Mouse (Mus musculus): Measurements from ENCODE around the gene Gm5426. TPM values are rescaled to one million over a fixed set of nuclear protein-coding genes. Genes with fewer than 3 reads are reported as not detected.

The Gm5426 gene
- polyA plus RNA-seq, 1 experiment from 2014 or later = not detected

- no peak overlapping the region for H3K4me3 ChIP-seq
- H3K36me3 ChIP-seq (replicated peaks) = no peaks in the 10 kb centered on the region
- no peak overlapping the region for H3K27ac ChIP-seq
- H3K4me1 ChIP-seq = 0 out of 2 replicates have a peak, but pooled peaks cover 16% of the 10 kb centered on the region
- no peaks in the 10 kb centered on the region for H3K9me3 ChIP-seq
- WGBS = 92% methylated on average over 12 of the region's 12 CpGs
- H3K4me2 ChIP-seq = no peak overlapping the region
- no peaks in the 10 kb centered on the region for H3K27me3 ChIP-seq (replicated peaks)
- ATAC-seq (replicated peaks) = no peak
- no peak overlapping the region for H3K9ac ChIP-seq
Observed at GRCm38 (mm10) chr10:96150401-96151116, 14.2 kb downstream of the Gm5426 start.

- ATAC-seq (replicated peaks) = peak; percentile 74
- H3K4me2 ChIP-seq = no peak overlapping the region
- 15% methylated on average over 5 of the region's 5 CpGs for WGBS
- no peaks in the 10 kb centered on the region for H3K27me3 ChIP-seq (replicated peaks)
- no peaks in the 10 kb centered on the region for H3K9me3 ChIP-seq
- H3K27ac ChIP-seq = peak overlapping the region; percentile 29; the same call in 1 of the 2 replicates
- H3K4me3 ChIP-seq = no peak overlapping the region
- H3K4me1 ChIP-seq = 0 out of 2 replicates have a peak, but pooled peaks cover 11% of the 10 kb centered on the region
- H3K9ac ChIP-seq = no peak overlapping the region
- H3K36me3 ChIP-seq (replicated peaks) = no peaks in the 10 kb centered on the region
Observed at GRCm38 (mm10) chr10:96153315-96153714, 16.9 kb downstream of the Gm5426 start.

- H3K4me3 ChIP-seq = no peak overlapping the region
- H3K27ac ChIP-seq = no peak overlapping the region
- H3K36me3 ChIP-seq (replicated peaks) = no peaks in the 10 kb centered on the region
- H3K27me3 ChIP-seq (replicated peaks) = no peaks in the 10 kb centered on the region
- H3K9ac ChIP-seq = no peak overlapping the region
- no peaks in the 10 kb centered on the region for H3K9me3 ChIP-seq
- ATAC-seq (replicated peaks) = no peak
- no peaks in the 10 kb centered on the region for H3K4me1 ChIP-seq
- WGBS = 91% methylated on average over 7 of the region's 7 CpGs
- no peak overlapping the region for H3K4me2 ChIP-seq
Observed at GRCm38 (mm10) chr10:96162975-96163706, 26.7 kb downstream of the Gm5426 start.

- no peaks in the 10 kb centered on the region for H3K9me3 ChIP-seq
- no peaks in the 10 kb centered on the region for H3K36me3 ChIP-seq (replicated peaks)
- no peaks in the 10 kb centered on the region for H3K4me1 ChIP-seq
- WGBS = 93% methylated on average over 4 of the region's 4 CpGs
- no peak overlapping the region for H3K4me2 ChIP-seq
- no peak for ATAC-seq (replicated peaks)
- H3K27ac ChIP-seq = no peak overlapping the region
- H3K9ac ChIP-seq = no peak overlapping the region
- H3K4me3 ChIP-seq = no peak overlapping the region
- H3K27me3 ChIP-seq (replicated peaks) = no peaks in the 10 kb centered on the region
Observed at GRCm38 (mm10) chr10:96163791-96164190, 27.4 kb downstream of the Gm5426 start.

GRCm38 (mm10) chr10:96165260-96165659 lies 28.9 kb downstream of the Gm5426 start:
- no peak for ATAC-seq (replicated peaks)
- WGBS = 83% methylated on average over 4 of the region's 4 CpGs
- Histone ChIP-seq H3K9me3 (no peaks in the 10 kb centered on the region), H3K27ac (no peak overlapping the region), H3K9ac (no peak overlapping the region), H3K4me1 (no peaks in the 10 kb centered on the region), H3K4me2 (no peak overlapping the region), H3K36me3 (replicated peaks) (no peaks in the 10 kb centered on the region), H3K4me3 (no peak overlapping the region), H3K27me3 (replicated peaks) (no peaks in the 10 kb centered on the region)

GRCm38 (mm10) chr10:96168998-96169397 lies 32.6 kb downstream of the Gm5426 start:
- H3K27ac ChIP-seq = no peak overlapping the region
- no peak overlapping the region for H3K4me3 ChIP-seq
- no peak for ATAC-seq (replicated peaks)
- H3K27me3 ChIP-seq (replicated peaks) = no peaks in the 10 kb centered on the region
- 88% methylated on average over 4 of the region's 4 CpGs for WGBS
- no peak overlapping the region for H3K9ac ChIP-seq
- no peaks in the 10 kb centered on the region for H3K9me3 ChIP-seq
- no peak overlapping the region for H3K4me2 ChIP-seq
- H3K36me3 ChIP-seq (replicated peaks) = no peaks in the 10 kb centered on the region
- H3K4me1 ChIP-seq = no peaks in the 10 kb centered on the region

- Histone ChIP-seq H3K4me2 (no peak overlapping the region), H3K9ac (no peak overlapping the region), H3K9me3 (no peaks in the 10 kb centered on the region), H3K4me3 (no peak overlapping the region), H3K27ac (no peak overlapping the region), H3K36me3 (replicated peaks) (no peaks in the 10 kb centered on the region), H3K4me1 (no peaks in the 10 kb centered on the region), H3K27me3 (replicated peaks) (no peaks in the 10 kb centered on the region)
- ATAC-seq (replicated peaks) = no peak
Observed at GRCm38 (mm10) chr10:96171546-96171945, 35.1 kb downstream of the Gm5426 start.

- 81% methylated on average over 4 of the region's 4 CpGs for WGBS
- no peak overlapping the region for H3K9ac ChIP-seq
- ATAC-seq (replicated peaks) = no peak
Observed at GRCm38 (mm10) chr10:96172964-96173363, 36.6 kb downstream of the Gm5426 start.

GRCm38 (mm10) chr10:96173771-96174170 lies 37.4 kb downstream of the Gm5426 start:
- H3K4me1 ChIP-seq = no peaks in the 10 kb centered on the region
- no peaks in the 10 kb centered on the region for H3K9me3 ChIP-seq
- no peak overlapping the region for H3K27ac ChIP-seq
- WGBS = 76% methylated on average over 10 of the region's 10 CpGs
- H3K9ac ChIP-seq = no peak overlapping the region
- ATAC-seq (replicated peaks) = no peak
- no peak overlapping the region for H3K4me3 ChIP-seq
- no peaks in the 10 kb centered on the region for H3K27me3 ChIP-seq (replicated peaks)
- H3K4me2 ChIP-seq = no peak overlapping the region
- no peaks in the 10 kb centered on the region for H3K36me3 ChIP-seq (replicated peaks)

More at GRCm38 (mm10) chr10:96172964-96173363, 36.6 kb downstream of the Gm5426 start:
- Histone ChIP-seq H3K27ac (no peak overlapping the region), H3K4me1 (no peaks in the 10 kb centered on the region), H3K4me3 (no peak overlapping the region), H3K36me3 (replicated peaks) (no peaks in the 10 kb centered on the region), H3K27me3 (replicated peaks) (no peaks in the 10 kb centered on the region), H3K4me2 (no peak overlapping the region), H3K9me3 (no peaks in the 10 kb centered on the region)

- no peaks in the 10 kb centered on the region for H3K36me3 ChIP-seq (replicated peaks)
- 92% methylated on average over 6 of the region's 6 CpGs for WGBS
Observed at GRCm38 (mm10) chr10:96176916-96177315, 40.5 kb downstream of the Gm5426 start.

GRCm38 (mm10) chr10:96180554-96181397 lies 44.4 kb downstream of the Gm5426 start:
- Histone ChIP-seq H3K4me3 (no peak overlapping the region), H3K36me3 (replicated peaks) (no peaks in the 10 kb centered on the region), H3K9me3 (no peaks in the 10 kb centered on the region), H3K27me3 (replicated peaks) (no peaks in the 10 kb centered on the region), H3K9ac (no peak overlapping the region), H3K4me2 (no peak overlapping the region), H3K27ac (no peak overlapping the region), H3K4me1 (no peaks in the 10 kb centered on the region)
- 85% methylated on average over 12 of the region's 12 CpGs for WGBS
- no peak for ATAC-seq (replicated peaks)

More at GRCm38 (mm10) chr10:96176916-96177315, 40.5 kb downstream of the Gm5426 start:
- Histone ChIP-seq H3K27me3 (replicated peaks) (no peaks in the 10 kb centered on the region), H3K4me3 (no peak overlapping the region), H3K9ac (no peak overlapping the region), H3K9me3 (no peaks in the 10 kb centered on the region), H3K27ac (no peak overlapping the region), H3K4me2 (no peak overlapping the region), H3K4me1 (no peaks in the 10 kb centered on the region)
- no peak for ATAC-seq (replicated peaks)

- WGBS = 79% methylated on average over 5 of the region's 5 CpGs
- no peak overlapping the region for H3K9ac ChIP-seq
- no peaks in the 10 kb centered on the region for H3K36me3 ChIP-seq (replicated peaks)
- 0 out of 2 replicates have a peak, but pooled peaks have one; percentile 24 for ATAC-seq (replicated peaks)
- no peak overlapping the region for H3K4me3 ChIP-seq
- no peaks in the 10 kb centered on the region for H3K27me3 ChIP-seq (replicated peaks)
- H3K27ac ChIP-seq = no peak overlapping the region
- H3K4me2 ChIP-seq = no peak overlapping the region
- no peaks in the 10 kb centered on the region for H3K4me1 ChIP-seq
- no peaks in the 10 kb centered on the region for H3K9me3 ChIP-seq
Observed at GRCm38 (mm10) chr10:96181398-96181790, 45.0 kb downstream of the Gm5426 start.

All from midbrain, embryonic 15.5 days (tissue).